Mouse (Mus musculus) heart, adult 2 months (tissue): ENCODE results near the gene Wasl.

Source experiments
- CTCF ChIP-seq: fragments of 200-600 bp; IDR thresholded peaks from 2 replicates; pipeline ENCODE4 v1.8.1; 2022; ENCODE audit warnings: antibody characterized with exemption, mild to moderate bottlenecking, moderate library complexity
- POLR2A ChIP-seq: fragments of 200-500 bp; IDR thresholded peaks from 2 replicates; pipeline ENCODE4 v1.6.1; 2011; ENCODE audit warnings: mild to moderate bottlenecking, low read depth, low read length, control low read depth; ENCODE audit not compliant: insufficient read depth

- TF ChIP-seq POLR2A (no peak), CTCF (no peak)
These were observed 50.9 kb downstream of the Wasl start for GRCm38 (mm10) chr6:24613918-24614317.
